Mouse (Mus musculus): Measurements from ENCODE around the gene Xlr3c.
"Not testable (repeated sequence)": the region's sequence is repeated elsewhere in the genome, so short reads cannot be mapped to it uniquely, and the experiment has no call there.

The Xlr3c gene

DNA sequence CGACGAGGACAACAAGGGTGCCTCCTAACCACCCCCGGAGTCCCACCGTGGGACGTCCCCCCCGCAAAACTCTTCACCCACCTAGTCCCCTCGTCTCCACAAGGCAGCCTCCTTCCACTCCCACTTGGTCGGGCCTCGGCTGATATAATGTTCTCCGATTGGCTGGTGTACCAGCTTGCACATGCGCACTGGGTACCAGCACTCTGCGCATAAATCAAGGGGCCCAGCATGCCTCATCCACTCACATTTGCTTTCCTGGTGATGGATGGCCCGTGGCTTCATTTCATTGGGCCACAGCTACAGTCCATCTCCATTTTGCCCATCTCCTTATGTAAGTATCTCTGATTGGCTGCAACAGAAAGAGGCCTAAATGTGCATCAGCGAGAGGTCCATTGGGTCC lies at the start of gene Xlr3c:
Xlr3c (minus strand) TSS at position 121 of the 400 bp plus-strand sequence.
- in situ Hi-C loops (cut with MboI, MseI), result not testable (repeated sequence)

- in situ Hi-C loops (cut with MboI, MseI), result no loop called here
Observed at GRCm38 (mm10) chrX:73312522-73312921, 47.3 kb upstream of the Xlr3c start.

DNA sequence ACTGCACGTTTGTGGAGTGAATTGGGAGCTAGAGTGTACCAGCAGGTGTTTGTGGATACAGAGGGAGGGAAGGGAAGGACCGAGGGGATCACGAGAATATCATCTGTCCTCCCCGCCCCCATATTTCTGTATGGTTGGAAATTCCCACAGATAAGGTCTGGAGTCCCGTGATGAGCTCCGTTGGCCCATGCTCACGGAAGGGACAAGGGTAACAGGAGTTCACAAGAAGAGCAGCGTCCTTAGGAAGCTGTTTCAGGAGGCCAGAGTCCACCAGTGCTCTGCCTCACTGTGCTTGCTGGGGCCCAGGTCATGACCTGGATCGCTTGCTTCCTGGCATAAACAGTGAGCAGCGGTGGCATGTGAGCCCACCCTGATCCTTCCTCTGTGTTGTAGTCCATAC lies 30.6 kb upstream of the Xlr3c start:
- in situ Hi-C loops (cut with MboI, MseI), result not testable (repeated sequence)

DNA sequence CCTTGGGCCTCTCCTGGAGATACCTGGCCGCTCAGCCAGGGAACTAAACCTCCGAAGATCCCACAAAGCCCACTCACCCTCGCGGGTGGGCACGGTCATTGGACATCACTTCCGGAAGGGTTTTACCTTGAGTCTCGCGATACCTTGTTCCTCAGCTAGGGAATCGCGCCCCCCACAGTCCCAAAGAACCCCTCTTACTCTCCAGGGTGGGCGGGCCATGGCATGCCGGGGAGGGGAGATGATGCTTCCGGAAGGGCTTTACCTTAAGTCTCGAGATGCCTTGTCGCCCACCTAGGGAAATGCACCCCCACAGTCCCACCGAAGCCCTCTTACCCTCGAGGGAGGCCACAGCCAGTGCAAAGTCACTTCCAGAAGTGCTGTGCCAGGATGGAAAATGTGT lies 27.7 kb upstream of the Xlr3c start, which contains the start of the genes Xlr5a and Xlr5c:
Xlr5a (minus strand) TSS at position 101 of the 400 bp plus-strand sequence.
Xlr5c (minus strand) TSS at position 101 of the 400 bp plus-strand sequence.
- in situ Hi-C loops (cut with MboI, MseI), result not testable (repeated sequence)

DNA sequence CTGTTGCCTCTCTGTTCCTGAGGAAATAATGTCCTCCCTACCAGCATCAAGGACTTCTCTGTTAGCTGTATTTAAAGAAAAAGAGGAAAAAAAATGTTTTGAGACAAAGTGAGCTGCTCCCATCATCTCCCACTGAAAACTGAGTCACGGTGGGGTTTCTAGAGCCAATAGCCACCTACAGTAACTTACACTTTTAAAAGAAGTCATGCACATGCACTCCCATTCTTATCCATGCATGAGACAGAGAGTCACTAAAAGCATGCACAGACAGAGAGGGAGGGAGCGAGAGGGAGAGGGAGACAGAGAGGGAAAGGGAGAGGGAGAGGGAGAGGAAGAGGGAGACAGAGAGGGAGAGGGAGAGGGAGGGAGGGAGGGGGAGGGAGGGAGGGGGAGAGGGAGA lies 2.8 kb downstream of the Xlr3c start:
- in situ Hi-C loops (cut with MboI, MseI), result loop anchor here (5.0 kb wide), 1 partner anchor 1435 kb away; no protein-coding TSS in a partner anchor

- in situ Hi-C loops (cut with MboI, MseI), result loop anchor here (5.0 kb wide), 1 partner anchor 1699 kb away; no protein-coding TSS in a partner anchor
Observed at GRCm38 (mm10) chrX:73242821-73243325, 22.3 kb downstream of the Xlr3c start, which contains the start of gene Xlr4c. Gene Xlr4c, minus strand, starts transcription at chrX:73243130.

- in situ Hi-C loops (cut with MboI, MseI), result no loop called here
Observed at GRCm38 (mm10) chrX:73229288-73229687, 35.9 kb downstream of the Xlr3c start.

DNA sequence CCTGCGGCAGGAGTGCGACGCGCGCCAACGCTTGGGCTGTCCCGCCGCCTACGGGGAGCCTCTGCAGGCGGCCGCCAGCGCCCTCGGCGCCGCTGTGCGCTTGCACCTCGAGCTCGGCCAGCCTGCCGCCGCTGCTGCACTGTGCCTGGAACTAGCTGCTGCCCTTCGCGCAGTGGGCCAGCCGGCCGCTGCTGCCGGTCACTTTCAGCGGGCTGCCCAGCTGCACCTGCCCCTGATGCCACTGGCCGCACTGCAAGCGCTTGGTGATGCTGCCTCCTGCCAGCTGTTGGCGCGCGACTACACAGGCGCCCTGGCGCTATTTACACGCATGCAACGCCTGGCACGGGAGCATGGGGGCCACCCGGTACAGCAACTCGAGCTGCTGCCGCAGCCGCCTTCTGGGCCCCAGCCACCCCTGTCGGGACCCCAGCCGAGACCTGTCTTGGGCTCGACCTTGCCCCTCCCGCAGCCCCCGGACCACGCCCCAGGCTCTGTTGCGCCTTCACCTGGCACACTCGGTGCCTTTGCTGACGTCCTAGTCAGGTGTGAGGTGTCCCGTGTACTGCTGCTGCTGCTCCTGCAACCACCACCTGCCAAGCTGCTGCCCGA lies 36.5 kb downstream of the Xlr3c start:
- in situ Hi-C loops (cut with MboI, MseI), result no loop called here

DNA sequence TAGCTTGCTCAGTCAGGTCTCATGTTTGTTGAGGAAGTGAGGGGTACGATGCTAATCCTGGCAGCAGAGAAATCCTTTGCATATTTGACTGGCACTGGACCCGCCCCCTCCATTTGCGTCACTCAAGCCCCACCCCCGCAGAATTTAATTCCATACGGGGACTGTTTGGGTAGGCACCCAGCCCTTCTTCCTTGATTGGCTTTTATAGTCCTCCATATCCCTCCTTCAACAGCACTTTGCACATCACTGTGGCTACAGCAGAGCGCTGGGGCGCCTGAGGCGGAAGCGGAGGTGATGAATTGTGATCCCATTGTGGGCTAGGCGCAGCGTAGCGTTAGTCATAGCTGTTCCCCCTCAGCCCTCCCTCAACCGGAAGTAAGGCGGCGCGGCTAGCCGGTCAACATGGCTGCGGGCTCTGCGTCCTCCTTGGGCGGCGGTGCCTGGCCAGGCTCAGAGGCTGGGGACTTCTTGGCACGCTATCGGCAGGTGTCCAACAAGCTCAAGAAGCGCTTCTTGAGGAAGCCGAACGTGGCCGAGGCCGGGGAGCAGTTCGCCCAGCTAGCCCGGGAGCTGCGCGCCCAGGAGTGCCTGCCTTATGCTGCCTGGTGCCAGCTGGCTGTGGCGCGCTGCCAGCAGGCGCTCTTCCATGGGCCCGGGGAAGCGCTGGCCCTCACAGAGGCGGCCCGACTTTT lies 37.1 kb downstream of the Xlr3c start, which contains the start of gene F8a:
F8a (plus strand) TSS at position 378 of the 692 bp plus-strand sequence.
- in situ Hi-C loops (cut with MboI, MseI), result no loop called here

DNA sequence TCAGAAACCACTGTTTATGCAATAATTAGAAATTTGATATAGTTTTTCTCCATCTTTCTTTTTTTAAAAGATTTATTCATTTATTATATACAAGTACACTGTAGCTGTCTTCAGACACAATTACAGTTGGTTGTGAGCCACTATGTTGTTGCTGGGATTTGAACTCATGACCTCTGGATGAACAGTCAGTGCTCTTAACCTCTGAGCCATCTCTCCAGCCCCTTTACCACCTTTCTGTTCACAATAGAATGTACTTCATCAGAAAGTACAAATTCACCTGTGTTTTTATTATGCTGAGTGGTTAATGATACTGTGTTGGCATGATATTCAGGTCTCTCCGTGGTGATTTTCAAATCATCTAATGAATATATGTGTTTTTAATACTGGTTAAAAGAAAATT lies 39.8 kb downstream of the Xlr3c start:
- in situ Hi-C loops (cut with MboI, MseI), result no loop called here

DNA sequence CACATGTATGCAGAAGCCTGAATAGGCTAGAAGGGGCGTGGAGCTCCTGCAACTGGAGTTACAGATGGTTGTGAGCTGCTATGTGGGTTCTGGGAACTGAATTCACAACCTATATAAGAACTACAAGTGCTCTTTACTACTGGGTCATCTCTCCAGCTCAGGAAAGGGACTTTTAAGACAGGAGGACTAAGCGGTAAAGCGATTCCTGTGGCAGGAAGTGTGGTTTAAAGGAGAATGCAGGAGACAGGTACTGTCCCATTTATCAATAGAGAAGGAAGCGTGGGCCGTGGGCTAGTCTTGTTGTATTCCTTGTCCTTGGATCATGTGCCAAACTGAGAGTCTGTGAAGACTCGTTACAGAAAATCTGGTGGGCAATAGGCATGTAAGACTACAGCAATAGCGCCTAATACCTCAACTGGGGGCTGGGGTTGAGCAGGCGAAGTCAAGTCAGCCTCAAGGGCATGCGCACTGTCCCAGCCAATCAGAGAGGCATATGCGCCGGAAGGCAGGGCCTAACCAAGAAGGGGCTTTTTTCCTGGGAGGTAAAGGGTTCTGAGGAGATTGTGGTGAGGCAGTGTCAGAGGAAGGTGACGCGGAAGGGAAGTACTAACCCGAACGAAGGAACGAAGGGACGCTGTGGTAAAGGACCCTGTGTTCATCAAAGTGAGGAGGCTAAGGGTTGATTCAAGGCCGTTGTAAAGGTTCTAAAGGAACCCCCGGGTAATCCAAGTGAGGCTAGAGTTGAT lies 51.2 kb downstream of the Xlr3c start, which contains the start of gene Xlr4b:
Xlr4b (plus strand) TSS at position 515 of the 746 bp plus-strand sequence.
- in situ Hi-C loops (cut with MboI, MseI), result loop anchor here (10.0 kb wide), 1 partner anchor 1731 kb away; no protein-coding TSS in a partner anchor
